In genomic region chr13:81871226-81871625, GRCm38 (mm10) we compare ENCODE assay signal across 21 mouse cellular contexts.
DNase-seq lines count a peak whose midpoint lies in the region; ATAC-seq and TF ChIP-seq lines count a peak whose summit lies in the region.
"Had no signal": no experiment of that assay in that cellular context is flagged by ENCODE, and none has a peak within 500 bp of the region (broad histone marks: within the 10 kb centered on the region; RNA-seq: fewer than 3 reads in every experiment).

No protein-coding gene starts in this region.

- WGBS in forebrain, postnatal 0 days = 70% methylated on average over 9 of the region's 9 CpGs
- 75% methylated on average over 9 of the region's 9 CpGs for WGBS in forebrain, embryonic 16.5 days
- 72% methylated on average over 9 of the region's 9 CpGs for WGBS in hindbrain, embryonic 16.5 days

- peak; percentile 66 for ATAC-seq in forebrain, postnatal 0 days
- no peak for ATAC-seq in forebrain, embryonic 16.5 days
- ATAC-seq in hindbrain, embryonic 16.5 days = no peak
- ATAC-seq: activated CD4-positive, CD25-positive, alpha-beta regulatory T cell, adult 4 months; forebrain, embryonic 13.5 days had no signal

- no peak overlapping the region for H3K9ac ChIP-seq in forebrain, postnatal 0 days
- H3K9ac ChIP-seq in forebrain, embryonic 16.5 days (replicated peaks; ENCODE audit: low read depth, low read length) = no peak overlapping the region
- no peak overlapping the region for H3K9ac ChIP-seq in hindbrain, embryonic 16.5 days (ENCODE audit: low read depth, low read length)
- H3K9ac ChIP-seq: forebrain, embryonic 13.5 days; hindbrain, embryonic 12.5 days; hindbrain, embryonic 15.5 days had no signal

- H3K27me3 ChIP-seq in forebrain, postnatal 0 days (ENCODE audit: insufficient read depth, low read length) = no peaks in the 10 kb centered on the region
- no peaks in the 10 kb centered on the region for H3K27me3 ChIP-seq in forebrain, embryonic 16.5 days (replicated peaks; ENCODE audit: control insufficient read depth, insufficient read depth, low read length)
- no peaks in the 10 kb centered on the region for H3K27me3 ChIP-seq in hindbrain, embryonic 16.5 days (replicated peaks; ENCODE audit: control insufficient read depth, insufficient read depth, low read length)
- H3K27me3 ChIP-seq: forebrain, embryonic 13.5 days; hindbrain, embryonic 12.5 days; hindbrain, embryonic 15.5 days had no signal

- H3K4me1 ChIP-seq in forebrain, postnatal 0 days (ENCODE audit: insufficient read depth) = no peaks in the 10 kb centered on the region
- no peaks in the 10 kb centered on the region for H3K4me1 ChIP-seq in forebrain, embryonic 16.5 days (replicated peaks; ENCODE audit: control insufficient read depth, insufficient read depth, low read length)
- H3K4me1 ChIP-seq in hindbrain, embryonic 16.5 days (ENCODE audit: control insufficient read depth, insufficient read depth, low read depth, low read length) = no peaks in the 10 kb centered on the region
- H3K4me1 ChIP-seq: forebrain, embryonic 13.5 days; hindbrain, embryonic 12.5 days; hindbrain, embryonic 15.5 days had no signal

- H3K36me3 ChIP-seq in forebrain, postnatal 0 days (ENCODE audit: insufficient read depth) = no peaks in the 10 kb centered on the region
- H3K36me3 ChIP-seq in forebrain, embryonic 16.5 days (ENCODE audit: control insufficient read depth, insufficient read depth) = no peaks in the 10 kb centered on the region
- no peaks in the 10 kb centered on the region for H3K36me3 ChIP-seq in hindbrain, embryonic 16.5 days (ENCODE audit: control insufficient read depth, insufficient read depth, low read length)
- H3K36me3 ChIP-seq: forebrain, embryonic 10.5 days; hindbrain, embryonic 12.5 days; hindbrain, embryonic 15.5 days had no signal

- no peak overlapping the region for H3K4me3 ChIP-seq in forebrain, postnatal 0 days (ENCODE audit: low read depth, low read length)
- no peak overlapping the region for H3K4me3 ChIP-seq in forebrain, embryonic 16.5 days (replicated peaks; ENCODE audit: low read length)
- no peak overlapping the region for H3K4me3 ChIP-seq in hindbrain, embryonic 16.5 days (ENCODE audit: low read length)
- H3K4me3 ChIP-seq: forebrain, embryonic 10.5 days; forebrain, embryonic 13.5 days; gastrocnemius, adult 2 months; hindbrain, embryonic 12.5 days; hindbrain, embryonic 15.5 days had no signal

- H3K4me2 ChIP-seq in forebrain, postnatal 0 days (ENCODE audit: low read depth) = no peak overlapping the region
- H3K4me2 ChIP-seq in forebrain, embryonic 16.5 days (ENCODE audit: low read length) = no peak overlapping the region
- H3K4me2 ChIP-seq in hindbrain, embryonic 16.5 days (ENCODE audit: low read length) = no peak overlapping the region
- H3K4me2 ChIP-seq: forebrain, embryonic 13.5 days; heart, embryonic 11.5 days; hindbrain, embryonic 12.5 days; hindbrain, embryonic 15.5 days had no signal

- intact Hi-C loops in left cerebral cortex, postnatal 36 days (cut with DNase I) = no loop called here

- no peak for TF ChIP-seq CTCF in forebrain, postnatal 0 days (IDR thresholded peaks at IDR 0.05; ENCODE audit: low read depth)

- H3K9me3 ChIP-seq in forebrain, postnatal 0 days (ENCODE audit: low read length) = no peaks in the 10 kb centered on the region
- H3K9me3 ChIP-seq in forebrain, embryonic 16.5 days (ENCODE audit: control insufficient read depth, low read length) = no peaks in the 10 kb centered on the region
- no peaks in the 10 kb centered on the region for H3K9me3 ChIP-seq in hindbrain, embryonic 16.5 days (ENCODE audit: control insufficient read depth, low read length)
- H3K9me3 ChIP-seq: forebrain, embryonic 10.5 days; forebrain, embryonic 13.5 days; hindbrain, embryonic 12.5 days; hindbrain, embryonic 15.5 days had no signal

- no peak overlapping the region for H3K27ac ChIP-seq in forebrain, postnatal 0 days (ENCODE audit: low read depth, low read length)
- H3K27ac ChIP-seq in forebrain, embryonic 16.5 days (ENCODE audit: low read length) = no peak overlapping the region
- H3K27ac ChIP-seq in hindbrain, embryonic 16.5 days (ENCODE audit: low read depth, low read length) = no peak overlapping the region
- H3K27ac ChIP-seq: forebrain, embryonic 10.5 days; forebrain, embryonic 13.5 days; gastrocnemius, adult 2 months; hindbrain, embryonic 12.5 days; hindbrain, embryonic 15.5 days had no signal

- peak; percentile 20 for DNase-seq in forebrain, postnatal 0 days
- DNase-seq in left cerebral cortex, postnatal 36 days (ENCODE audit: low spot score in 2 of 2) = peak; percentile 14 to 17
- no peak for DNase-seq in left cerebral cortex, adult 8-10 months (ENCODE audit: low spot score in 2 of 2)
- peak; percentile 18 for DNase-seq in right cerebral cortex, postnatal 25 days
- no peak for DNase-seq in right cerebral cortex, postnatal 36 days (ENCODE audit: low spot score in 2 of 2)
- DNase-seq: adrenal gland, adult 8-10 months; adrenal gland, postnatal 25 days; cerebellum, adult 18-20 months; cerebellum, adult 9-10 months; cerebellum, postnatal 14 days; gastrocnemius, adult 2 months; gastrocnemius, postnatal 14 days; heart, adult 11 months had no signal

Comparison
In these comparisons a context has a peak if more than half of its experiments do, and no peak if none do; other contexts are left out.
1. DNase-seq: peak in forebrain, postnatal 0 days (single experiment), left cerebral cortex, postnatal 36 days (2 of 2) and right cerebral cortex, postnatal 25 days (single experiment); none in left cerebral cortex, adult 8-10 months (0 of 2) and right cerebral cortex, postnatal 36 days (0 of 2).